ENCODE assay signal across 8 mouse cellular contexts in the genomic region with DNA sequence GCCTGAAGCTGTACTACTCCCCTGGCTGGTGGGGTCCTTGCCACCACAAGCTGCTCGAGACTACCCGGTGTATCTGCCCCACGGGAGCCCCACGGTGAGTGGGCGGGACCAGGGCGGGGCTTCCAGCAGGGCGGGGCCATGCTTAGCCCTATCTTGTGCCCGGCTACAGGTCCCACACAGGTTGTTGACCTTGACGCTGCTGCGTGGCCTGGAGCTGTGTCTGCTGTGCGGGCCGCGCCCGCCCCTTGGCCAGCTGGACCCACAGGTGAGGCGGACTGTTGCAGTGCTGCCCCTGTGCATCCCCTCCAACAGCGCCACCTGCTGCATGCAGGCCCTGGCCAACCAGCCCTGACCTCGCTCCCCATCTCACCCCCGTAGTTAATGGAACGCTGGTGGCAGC. TPM values are rescaled to one million over a fixed set of nuclear protein-coding genes. Genes with fewer than 3 reads are reported as not detected.
DNase-seq lines count a peak whose midpoint lies in the region; ATAC-seq and TF ChIP-seq lines count a peak whose summit lies in the region.

No protein-coding gene starts in this region.

- TF ChIP-seq CTCF in layer of hippocampus, adult 2 months (conservative IDR thresholded peaks at IDR 0.05), result peak; percentile 58

- H3K4me2 ChIP-seq in kidney, embryonic 16.5 days (replicated peaks; ENCODE audit: low read depth, low read length), result no peak overlapping the region
- H3K4me2 ChIP-seq in midbrain, embryonic 15.5 days, result peak overlapping the region; percentile 2; the same call in 1 of the 2 replicates

- H3K9ac ChIP-seq in ES-E14 (ENCODE audit: insufficient read depth, low read depth, low read length, poor library complexity, severe bottlenecking), result peak overlapping the region; percentile 17; the same call in 1 of the 2 replicates
- peak overlapping the region; percentile 20; the same call in 1 of the 2 replicates for H3K9ac ChIP-seq in kidney, embryonic 16.5 days (replicated peaks; ENCODE audit: low read length)
- no peak overlapping the region; the same call in 1 of the 2 replicates for H3K9ac ChIP-seq in midbrain, embryonic 15.5 days

- peaks cover 24% of the 10 kb centered on the region for H3K36me3 ChIP-seq in ES-E14 (ENCODE audit: control insufficient read depth, insufficient read depth, low read length, poor library complexity, severe bottlenecking)
- peaks cover 24% of the 10 kb centered on the region; the same call in 1 of the 2 replicates for H3K36me3 ChIP-seq in kidney, embryonic 16.5 days (ENCODE audit: insufficient read depth, low read length)
- peaks cover 14% of the 10 kb centered on the region for H3K36me3 ChIP-seq in midbrain, embryonic 15.5 days (replicated peaks)

- in situ Hi-C loops in ES-E14 (cut with MboI; ENCODE audit: low sequenced_read_pairs in 2 of 2, unreplicated experiment in 2 of 2), result no loop called here

- no peaks in the 10 kb centered on the region for H3K9me3 ChIP-seq in ES-E14 (ENCODE audit: control insufficient read depth, insufficient read depth, low read depth, low read length)
- H3K9me3 ChIP-seq in kidney, embryonic 16.5 days (ENCODE audit: low read length), result no peaks in the 10 kb centered on the region
- no peaks in the 10 kb centered on the region for H3K9me3 ChIP-seq in midbrain, embryonic 15.5 days

- H3K27me3 ChIP-seq in kidney, embryonic 16.5 days (ENCODE audit: insufficient read depth, low read length), result no peaks in the 10 kb centered on the region
- H3K27me3 ChIP-seq in midbrain, embryonic 15.5 days (replicated peaks), result no peaks in the 10 kb centered on the region

- no peak for ATAC-seq in kidney, embryonic 16.5 days (ENCODE audit: low FRiP score, low TSS enrichment)
- ATAC-seq in midbrain, embryonic 15.5 days (replicated peaks), result no peak

- intact Hi-C loops in left cerebral cortex, postnatal 14 days (cut with DNase I), result no loop called here

- H3K27ac ChIP-seq in layer of hippocampus, adult 2 months, result peak overlapping the region; percentile 63; the same call in 1 of the 2 replicates
- H3K27ac ChIP-seq in ES-E14 (ENCODE audit: insufficient read depth, low read depth, low read length, poor library complexity, severe bottlenecking), result no peak overlapping the region
- H3K27ac ChIP-seq in kidney, embryonic 16.5 days (ENCODE audit: low read length), result 0 out of 2 replicates have a peak overlapping the region, but pooled peaks have one; percentile 37
- H3K27ac ChIP-seq in midbrain, embryonic 15.5 days, result no peak overlapping the region

- WGBS in kidney, embryonic 16.5 days, result 37% methylated on average over 19 of the region's 19 CpGs
- 36% methylated on average over 19 of the region's 19 CpGs for WGBS in midbrain, embryonic 15.5 days

- DNase-seq in layer of hippocampus, adult 2 months (ENCODE audit: low spot score in 2 of 2), result no peak
- DNase-seq in layer of hippocampus, adult 8-10 months (ENCODE audit: low spot score in 2 of 2), result no peak
- peak; percentile 40 for DNase-seq in ES-E14 (ENCODE audit: low read depth, low spot score)
- peak; percentile 60 to 69 for DNase-seq in cerebellum, postnatal 10 days
- DNase-seq in left cerebral cortex, postnatal 14 days (ENCODE audit: low spot score in 2 of 2), result no peak
- DNase-seq in T-cell, adult 2 months (ENCODE audit: low spot score), result no peak

- H3K4me3 ChIP-seq in layer of hippocampus, adult 2 months, result no peak overlapping the region
- H3K4me3 ChIP-seq in ES-E14 (ENCODE audit: insufficient read depth in 1 of 2, low read depth in 1 of 2, low read length in 2 of 2, poor library complexity in 1 of 2, severe bottlenecking in 1 of 2), result peak overlapping the region; percentile 18 to 25; a peak in 2 of 4 replicates
- no peak overlapping the region; the same call in 1 of the 2 replicates for H3K4me3 ChIP-seq in kidney, embryonic 16.5 days (ENCODE audit: low read length)
- no peak overlapping the region for H3K4me3 ChIP-seq in midbrain, embryonic 15.5 days

- H3K4me1 ChIP-seq in ES-E14 (ENCODE audit: control insufficient read depth in 2 of 2, insufficient read depth in 2 of 2, low read length in 2 of 2, poor library complexity in 1 of 2), result peaks cover 0 to 10% of the 10 kb centered on the region in 2 experiments; a peak in 1 of 4 replicates
- H3K4me1 ChIP-seq in kidney, embryonic 16.5 days (ENCODE audit: insufficient read depth, low read length), result peaks cover 43% of the 10 kb centered on the region
- peaks cover 50% of the 10 kb centered on the region for H3K4me1 ChIP-seq in midbrain, embryonic 15.5 days

TF ChIP-seq in ES-E14, 5 proteins besides CTCF, POLR2A, EP300 and RAD21:
- TF ChIP-seq CHD2 (IDR thresholded peaks at IDR 0.05; ENCODE audit: low read depth, low read length) (no peak), MAFK (IDR thresholded peaks at IDR 0.05; ENCODE audit: insufficient read depth, low read depth, low read length) (no peak), HCFC1 (IDR thresholded peaks at IDR 0.05; ENCODE audit: borderline replicate concordance, insufficient read depth, low read length) (no peak), ZNF384 (IDR thresholded peaks at IDR 0.05; ENCODE audit: low read depth, low read length) (no peak), ZC3H11A (IDR thresholded peaks at IDR 0.05; ENCODE audit: borderline replicate concordance, low read depth, low read length) (no peak)

RNA-seq across cellular contexts. Expression of gene Fuz, which starts 2.7 kb away (rescaled TPM):
- 10 to 100 TPM; 21.6 to 24.8 TPM for total RNA-seq in layer of hippocampus, adult 2 months (2021)
- 10 to 100 TPM; 22.9 to 30.0 (median 26.7) TPM for total RNA-seq in layer of hippocampus, adult 8-10 months (2022)
- 14.2 and 17.2 TPM in 2 replicates for total RNA-seq in ES-E14 (2012; rRNA removed)
- 27.7 and 28.4 TPM in 2 replicates for polyA plus RNA-seq in kidney, embryonic 16.5 days (2015; fragmentation: Nextera tagmentation; extraction: Ambion mirVana)
- 20.3 and 22.9 TPM in 2 replicates for polyA plus RNA-seq in midbrain, embryonic 15.5 days (2015; fragmentation: Nextera tagmentation; extraction: Ambion mirVana)
- 10 to 100 TPM; 20.4 to 22.9 TPM for total RNA-seq in left cerebral cortex, postnatal 14 days (2021)

RNA-seq across cellular contexts. Expression of gene Med25, which starts 6.1 kb away (rescaled TPM):
- 100 to 1,000 TPM; 103 to 107 TPM for total RNA-seq in layer of hippocampus, adult 2 months (2021)
- 100 to 1,000 TPM in 3 of 4 experiments, 10 to 100 TPM in 1; 89.6 to 111 (median 107) TPM for total RNA-seq in layer of hippocampus, adult 8-10 months (2022)
- total RNA-seq in ES-E14 (2012; rRNA removed), result 88.2 and 121 TPM in 2 replicates
- 136 and 149 TPM in 2 replicates for polyA plus RNA-seq in kidney, embryonic 16.5 days (2015; fragmentation: Nextera tagmentation; extraction: Ambion mirVana)
- polyA plus RNA-seq in midbrain, embryonic 15.5 days (2015; fragmentation: Nextera tagmentation; extraction: Ambion mirVana), result 179 TPM in 2 replicates
- total RNA-seq in left cerebral cortex, postnatal 14 days (2021), result 100 to 1,000 TPM in 1 of 2 experiments, 10 to 100 TPM in 1; 92.5 to 103 TPM

RNA-seq across cellular contexts. Expression of gene Ptov1, which starts 29.0 kb away (rescaled TPM):
- total RNA-seq in layer of hippocampus, adult 2 months (2021), result 100 to 1,000 TPM; 321 to 335 TPM
- total RNA-seq in layer of hippocampus, adult 8-10 months (2022), result 100 to 1,000 TPM; 310 to 354 (median 329) TPM
- total RNA-seq in ES-E14 (2012; rRNA removed), result 144 and 205 TPM in 2 replicates
- polyA plus RNA-seq in kidney, embryonic 16.5 days (2015; fragmentation: Nextera tagmentation; extraction: Ambion mirVana), result 371 and 404 TPM in 2 replicates
- 517 and 553 TPM in 2 replicates for polyA plus RNA-seq in midbrain, embryonic 15.5 days (2015; fragmentation: Nextera tagmentation; extraction: Ambion mirVana)
- total RNA-seq in left cerebral cortex, postnatal 14 days (2021), result 100 to 1,000 TPM; 263 to 271 TPM

RNA-seq across cellular contexts. Expression of gene Ap2a1, which starts 30.7 kb away (rescaled TPM):
- total RNA-seq in layer of hippocampus, adult 2 months (2021), result 100 to 1,000 TPM; 298 to 305 TPM
- total RNA-seq in layer of hippocampus, adult 8-10 months (2022), result 100 to 1,000 TPM; 274 to 323 (median 303) TPM
- total RNA-seq in ES-E14 (2012; rRNA removed), result 82.5 and 94.9 TPM in 2 replicates
- 72.9 and 75.3 TPM in 2 replicates for polyA plus RNA-seq in kidney, embryonic 16.5 days (2015; fragmentation: Nextera tagmentation; extraction: Ambion mirVana)
- polyA plus RNA-seq in midbrain, embryonic 15.5 days (2015; fragmentation: Nextera tagmentation; extraction: Ambion mirVana), result 122 and 140 TPM in 2 replicates
- total RNA-seq in left cerebral cortex, postnatal 14 days (2021), result 100 to 1,000 TPM; 381 to 392 TPM

RNA-seq across cellular contexts. Expression of gene Pnkp, which starts 41.7 kb away (rescaled TPM):
- total RNA-seq in layer of hippocampus, adult 2 months (2021), result 10 to 100 TPM; 33.1 to 36.3 TPM
- 10 to 100 TPM; 29.8 to 37.7 (median 32.4) TPM for total RNA-seq in layer of hippocampus, adult 8-10 months (2022)
- total RNA-seq in ES-E14 (2012; rRNA removed), result 37.1 and 76.5 TPM in 2 replicates
- 38.7 and 40.4 TPM in 2 replicates for polyA plus RNA-seq in kidney, embryonic 16.5 days (2015; fragmentation: Nextera tagmentation; extraction: Ambion mirVana)
- 30.5 and 32.8 TPM in 2 replicates for polyA plus RNA-seq in midbrain, embryonic 15.5 days (2015; fragmentation: Nextera tagmentation; extraction: Ambion mirVana)
- 10 to 100 TPM; 26.1 to 28.7 TPM for total RNA-seq in left cerebral cortex, postnatal 14 days (2021)

Comparison
In these comparisons a context has a peak if more than half of its experiments do, and no peak if none do; other contexts are left out.
1. DNase-seq: peak in ES-E14 (single experiment) and cerebellum, postnatal 10 days (2 of 2); none in layer of hippocampus, adult 2 months (0 of 2), layer of hippocampus, adult 8-10 months (0 of 2), left cerebral cortex, postnatal 14 days (0 of 2) and T-cell, adult 2 months (single experiment).
2. H3K27ac ChIP-seq: peak in layer of hippocampus, adult 2 months (single experiment) and kidney, embryonic 16.5 days (single experiment); none in ES-E14 (single experiment) and midbrain, embryonic 15.5 days (single experiment).
3. H3K4me3 ChIP-seq: peak in ES-E14 (2 of 2); none in layer of hippocampus, adult 2 months (single experiment), kidney, embryonic 16.5 days (single experiment) and midbrain, embryonic 15.5 days (single experiment).